Mouse (Mus musculus) neural tube, embryonic 11.5 days (tissue): ENCODE measurements around the gene Slc29a1. TPM values are rescaled to one million over a fixed set of nuclear protein-coding genes. Genes with fewer than 3 reads are reported as not detected.
"Not testable (repeated sequence)": the region's sequence is repeated elsewhere in the genome, so short reads cannot be mapped to it uniquely, and the experiment has no call there.

ENCODE experiments used
- ATAC-seq: fragments of 200-750 bp; cut with Nextera tagmentation; 2 replicates; pipeline ENCODE4 v1.8.0; 2017; ENCODE audit warnings: moderate number of reproducible peaks, mild to moderate bottlenecking, moderate TSS enrichment, moderate library complexity; ENCODE audit not compliant: insufficient read depth, low FRiP score, low TSS enrichment
- DNase-seq: peaks from one replicate; pipeline ENCODE4 v3.0.0-alpha.2; 2015; ENCODE audit warnings: low spot score
- H3K27ac ChIP-seq: fragments of 300-500 bp; sonication (generic); 2 replicates; pipeline ENCODE4 v1.5.1; 2014; ENCODE audit warnings: low read depth, mild to moderate bottlenecking, low read length
- H3K27me3 ChIP-seq: fragments of 300-500 bp; sonication (generic); 2 replicates; pipeline ENCODE4 v1.6.1; 2014; ENCODE audit warnings: mild to moderate bottlenecking, low read length, mixed read lengths; ENCODE audit not compliant: control insufficient read depth, insufficient read depth
- H3K36me3 ChIP-seq: fragments of 300-500 bp; sonication (generic); 2 replicates; pipeline ENCODE4 v1.6.1; 2014; ENCODE audit warnings: mild to moderate bottlenecking, low read length, moderate library complexity, mixed read lengths; ENCODE audit not compliant: control insufficient read depth, insufficient read depth
- H3K4me1 ChIP-seq: fragments of 300-500 bp; sonication (generic); 2 replicates; pipeline ENCODE4 v1.6.1; 2014; ENCODE audit warnings: low read length, mixed read lengths; ENCODE audit not compliant: control insufficient read depth, insufficient read depth
- H3K4me2 ChIP-seq: fragments of 300-500 bp; sonication (generic); 2 replicates; pipeline ENCODE4 v1.6.1; 2014; ENCODE audit warnings: low read depth, mild to moderate bottlenecking, moderate library complexity
- H3K4me3 ChIP-seq: fragments of 300-500 bp; sonication (generic); 2 replicates; pipeline ENCODE4 v1.5.1; 2014; ENCODE audit warnings: low read depth, low read length
- H3K9ac ChIP-seq: fragments of 300-500 bp; sonication (generic); 2 replicates; pipeline ENCODE4 v1.6.1; 2014; ENCODE audit warnings: mild to moderate bottlenecking, low read length
- H3K9me3 ChIP-seq: fragments of 300-500 bp; sonication (generic); 2 replicates; pipeline ENCODE4 v1.6.1; 2016; ENCODE audit warnings: low read length; ENCODE audit not compliant: control insufficient read depth
- WGBS: fragments of 180-500 bp; shearing (Covaris S2); extraction: QIAGEN DNeasy Blood & Tissue Kit; methylation state at CpG from one replicate; pipeline ENCODE4 v1.1.7; 2014; 5-methylcytosine and 5-hydroxymethylcytosine counted together
- polyA plus RNA-seq: library from polyadenylated mRNA; unstranded; fragments of >200 nt; fragmentation: Nextera tagmentation; extraction: Ambion mirVana; gene quantifications from 2 replicates; pipeline ENCODE4 v1.2.1, GENCODE M21; 2014

Slc29a1 gene
- polyA plus RNA-seq, 1 experiment from 2014 or later: 48.7 TPM

- peak overlapping the region; percentile 38 for H3K4me3 ChIP-seq
- DNase-seq (peak; percentile 69), ATAC-seq (peak; percentile 77)
- H3K27ac ChIP-seq: peak overlapping the region; percentile 46; the same call in 1 of the 2 replicates
- H3K36me3 ChIP-seq: no peaks in the 10 kb centered on the region
- no peaks in the 10 kb centered on the region for H3K4me1 ChIP-seq
- no peaks in the 10 kb centered on the region for H3K9me3 ChIP-seq
- peak overlapping the region; percentile 78 for H3K4me2 ChIP-seq
- WGBS: 2% methylated on average over 34 of the region's 34 CpGs
- peak overlapping the region; percentile 62 for H3K9ac ChIP-seq
- H3K27me3 ChIP-seq: no peaks in the 10 kb centered on the region
These were observed 30.7 kb upstream of the Slc29a1 start for GRCm38 (mm10) chr17:45629861-45630694.

DNA sequence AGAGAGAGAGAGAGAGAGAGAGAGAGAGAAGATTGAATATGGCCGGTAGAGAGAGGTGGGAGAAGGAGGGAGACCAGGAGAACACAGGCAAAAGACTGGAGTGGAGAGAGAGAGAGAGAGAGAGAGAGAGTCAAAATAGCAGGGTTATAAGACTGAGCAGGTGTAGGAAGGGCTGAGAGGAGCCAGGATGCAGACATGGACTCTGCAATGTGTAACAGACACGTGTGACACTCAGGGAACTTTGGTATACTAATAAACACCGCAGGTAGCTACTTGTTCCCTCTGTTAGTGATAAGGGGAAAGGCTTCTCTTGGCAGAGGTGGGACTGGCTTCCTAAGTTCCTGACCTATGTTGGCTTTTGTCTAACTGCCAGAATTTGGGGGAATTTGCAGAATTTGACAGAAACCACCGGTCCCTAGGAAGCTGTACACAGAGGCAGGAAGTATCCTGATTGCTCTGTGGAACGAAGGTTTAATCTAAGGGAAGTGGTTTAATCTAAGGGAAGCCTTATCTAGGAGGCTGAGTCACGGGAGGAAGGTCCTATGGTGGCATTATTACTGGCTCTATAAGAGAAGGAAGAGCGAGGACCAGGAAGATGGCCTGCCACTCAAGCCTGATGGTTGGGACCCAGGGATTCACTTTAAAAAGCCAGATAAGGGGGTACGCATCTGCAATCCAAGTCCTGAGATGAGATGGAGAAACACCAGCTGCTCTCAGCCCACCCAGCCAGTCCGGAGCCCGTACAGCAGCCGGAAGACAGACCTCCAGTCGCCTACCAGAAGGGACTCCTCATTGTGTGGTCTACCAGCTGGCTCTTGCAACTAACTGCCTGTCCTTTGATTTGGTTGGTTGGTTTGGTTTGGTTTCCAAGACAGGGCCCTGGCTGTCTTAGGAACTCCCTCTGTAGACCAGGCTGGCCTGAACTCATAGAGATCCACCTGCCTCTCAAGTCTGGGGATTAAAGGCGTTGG, 29.8 kb upstream of the Slc29a1 start:
- Histone ChIP-seq H3K27ac (no peak overlapping the region), H3K4me2 (peak overlapping the region; percentile 78; the same call in 1 of the 2 replicates), H3K36me3 (no peaks in the 10 kb centered on the region), H3K9ac (no peak overlapping the region; the same call in 1 of the 2 replicates), H3K4me3 (no peak overlapping the region), H3K27me3 (no peaks in the 10 kb centered on the region), H3K4me1 (no peaks in the 10 kb centered on the region), H3K9me3 (no peaks in the 10 kb centered on the region)
- no peak for ATAC-seq
- 72% methylated on average over 13 of the region's 13 CpGs for WGBS
- DNase-seq: no peak

GRCm38 (mm10) chr17:45628160-45628559, 28.8 kb upstream of the Slc29a1 start:
- no peak overlapping the region for H3K27ac ChIP-seq
- no peak overlapping the region for H3K4me2 ChIP-seq
- H3K27me3 ChIP-seq: no peaks in the 10 kb centered on the region
- H3K4me3 ChIP-seq: no peak overlapping the region
- H3K9ac ChIP-seq: no peak overlapping the region
- no peaks in the 10 kb centered on the region for H3K36me3 ChIP-seq
- no peaks in the 10 kb centered on the region for H3K9me3 ChIP-seq
- ATAC-seq: no peak
- 30% methylated on average over 3 of the region's 3 CpGs for WGBS
- no peak for DNase-seq
- H3K4me1 ChIP-seq: no peaks in the 10 kb centered on the region

GRCm38 (mm10) chr17:45626577-45627134, 27.2 kb upstream of the Slc29a1 start:
- WGBS: 34% methylated on average over 15 of the region's 15 CpGs
- Histone ChIP-seq H3K4me2 (0 out of 2 replicates have a peak overlapping the region, but pooled peaks have one; percentile 16), H3K36me3 (no peaks in the 10 kb centered on the region), H3K4me1 (no peaks in the 10 kb centered on the region), H3K27ac (no peak overlapping the region), H3K27me3 (no peaks in the 10 kb centered on the region), H3K9ac (no peak overlapping the region), H3K9me3 (no peaks in the 10 kb centered on the region), H3K4me3 (no peak overlapping the region)
- no peak for ATAC-seq
- peak; percentile 82 for DNase-seq

- H3K4me2 ChIP-seq, H3K27me3 ChIP-seq, H3K27ac ChIP-seq, H3K4me1 ChIP-seq, H3K9ac ChIP-seq, H3K9me3 ChIP-seq, DNase-seq, H3K4me3 ChIP-seq, H3K36me3 ChIP-seq, ATAC-seq: not testable (repeated sequence)
- WGBS: 94% methylated on average over 8 of the region's 8 CpGs
These were observed 24.0 kb upstream of the Slc29a1 start for GRCm38 (mm10) chr17:45623425-45623824.

DNA sequence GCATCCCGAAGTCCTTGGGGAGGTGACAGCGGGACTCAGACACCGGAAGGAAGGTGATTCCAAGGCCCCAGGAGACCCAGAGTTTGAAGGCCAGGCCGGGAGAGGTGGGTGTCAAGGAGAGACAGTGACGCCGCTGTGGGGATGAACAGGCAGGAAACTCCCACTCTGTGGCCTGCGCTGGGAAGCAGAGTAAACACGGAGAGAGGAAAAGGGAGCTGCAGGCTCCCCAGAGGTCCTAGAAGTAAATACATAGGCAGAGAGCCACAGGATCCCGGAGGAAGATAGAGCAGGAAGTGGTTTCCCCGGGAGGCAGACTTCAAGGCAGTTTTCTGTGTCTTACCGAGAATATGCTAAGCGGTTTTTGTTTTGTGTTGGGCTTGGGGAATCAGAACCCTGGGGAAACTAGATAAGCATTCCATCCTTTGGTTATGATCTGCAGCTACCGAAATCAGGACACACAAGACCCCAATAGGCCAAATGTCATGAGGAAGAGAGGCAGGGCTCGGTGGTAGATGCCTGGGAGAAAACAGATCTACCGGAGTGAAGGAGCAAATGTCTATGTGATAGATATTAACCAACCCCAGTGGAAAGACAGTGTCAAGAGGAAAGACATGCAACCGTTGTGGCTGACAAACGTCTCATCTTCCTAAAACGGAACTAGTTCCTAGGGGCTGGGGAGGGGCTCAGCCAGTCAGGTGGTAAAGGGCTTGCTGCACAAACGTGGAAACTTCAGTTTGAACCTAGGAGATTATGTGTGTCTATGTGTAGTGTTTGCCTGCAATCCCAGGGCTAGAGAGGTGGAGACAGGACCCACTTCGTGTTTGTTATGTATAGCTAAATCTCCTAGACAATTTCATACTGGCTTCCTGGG, 20.2 kb upstream of the Slc29a1 start:
- ATAC-seq: no peak
- 31% methylated on average over 20 of the region's 20 CpGs for WGBS
- no peaks in the 10 kb centered on the region for H3K9me3 ChIP-seq
- peak overlapping the region; percentile 28; the same call in 1 of the 2 replicates for H3K9ac ChIP-seq
- H3K27me3 ChIP-seq: no peaks in the 10 kb centered on the region
- no peaks in the 10 kb centered on the region for H3K36me3 ChIP-seq
- 0 out of 2 replicates have a peak overlapping the region, but pooled peaks have one; percentile 17 for H3K27ac ChIP-seq
- DNase-seq: no peak
- 0 out of 2 replicates have a peak overlapping the region, but pooled peaks have one; percentile 6 for H3K4me3 ChIP-seq
- peak overlapping the region; percentile 33 for H3K4me2 ChIP-seq
- peaks cover 9% of the 10 kb centered on the region; the same call in 1 of the 2 replicates for H3K4me1 ChIP-seq

DNA sequence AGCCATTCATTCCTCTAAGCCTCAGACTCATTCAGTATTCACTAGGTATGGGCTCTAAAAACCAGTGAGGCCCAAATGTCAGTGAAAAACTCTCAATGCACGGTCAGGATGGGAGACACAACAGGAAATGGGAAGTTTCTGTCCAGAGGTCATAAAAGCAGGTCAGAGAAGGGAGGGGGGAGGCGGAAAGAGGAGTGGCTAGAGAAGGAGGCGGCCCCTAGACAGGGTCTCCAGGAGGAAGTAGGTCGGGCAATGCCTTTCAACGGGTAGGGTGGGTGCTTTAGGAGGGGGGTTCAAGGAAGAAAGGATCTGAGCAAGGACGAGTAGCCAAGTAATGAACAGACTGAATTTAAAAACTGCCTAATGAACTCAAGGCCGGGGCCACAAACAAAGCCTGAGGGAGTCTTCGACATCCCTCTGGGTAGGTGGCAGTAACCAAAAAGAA, 19.6 kb upstream of the Slc29a1 start:
- Histone ChIP-seq H3K4me1 (peaks cover 9% of the 10 kb centered on the region; the same call in 1 of the 2 replicates), H3K27me3 (no peaks in the 10 kb centered on the region), H3K9me3 (no peaks in the 10 kb centered on the region), H3K9ac (peak overlapping the region; percentile 28; the same call in 1 of the 2 replicates), H3K4me2 (peak overlapping the region; percentile 33), H3K36me3 (no peaks in the 10 kb centered on the region), H3K4me3 (0 out of 2 replicates have a peak overlapping the region, but pooled peaks have one; percentile 6), H3K27ac (0 out of 2 replicates have a peak overlapping the region, but pooled peaks have one; percentile 17)
- ATAC-seq (no peak), DNase-seq (no peak)
- WGBS: 5% methylated on average over 8 of the region's 8 CpGs
